Mouse (Mus musculus) adrenal gland, postnatal 4 days (tissue): Measurements from ENCODE around the gene Zfp42. TPM values are rescaled to one million over a fixed set of nuclear protein-coding genes. Genes with fewer than 3 reads are reported as not detected.

ENCODE experiments used
- DNase-seq, 2 experiments: peaks; one replicate each; pipeline ENCODE4 v3.0.0; 2021 to 2022; ENCODE audit warnings: low spot score in 2 of 2, mixed read lengths in 2 of 2
- total RNA-seq, 2 experiments: library from RNA; stranded (reverse); gene quantifications; 2 replicates each; pipeline ENCODE4 v1.2.3; 2021

Gene Zfp42
- total RNA-seq, 2 experiments from 2014 or later = not detected

GRCm38 (mm10) chr8:43255695-43256094 lies 51.1 kb downstream of the Zfp42 start:
- no peak for DNase-seq

GRCm38 (mm10) chr8:43251653-43252052 lies 55.1 kb downstream of the Zfp42 start:
- DNase-seq = no peak

GRCm38 (mm10) chr8:43248707-43249106 lies 58.1 kb downstream of the Zfp42 start:
- no peak for DNase-seq

Other genes starting within 250 kb of the Zfp42 start
- not detected for gene Triml1, start 165.5 kb downstream of the Zfp42 start, total RNA-seq
- not detected for gene Triml2, start 126.4 kb downstream of the Zfp42 start, total RNA-seq
- not detected for gene Adam26b, start 221.1 kb upstream of the Zfp42 start, total RNA-seq